Mouse (Mus musculus): ENCODE measurements around the gene Dzip1. TPM values are rescaled to one million over a fixed set of nuclear protein-coding genes. Genes with fewer than 3 reads are reported as not detected.

Dzip1 gene
- polyA plus RNA-seq, 1 experiment from 2014 or later, result 53.2 TPM

DNA sequence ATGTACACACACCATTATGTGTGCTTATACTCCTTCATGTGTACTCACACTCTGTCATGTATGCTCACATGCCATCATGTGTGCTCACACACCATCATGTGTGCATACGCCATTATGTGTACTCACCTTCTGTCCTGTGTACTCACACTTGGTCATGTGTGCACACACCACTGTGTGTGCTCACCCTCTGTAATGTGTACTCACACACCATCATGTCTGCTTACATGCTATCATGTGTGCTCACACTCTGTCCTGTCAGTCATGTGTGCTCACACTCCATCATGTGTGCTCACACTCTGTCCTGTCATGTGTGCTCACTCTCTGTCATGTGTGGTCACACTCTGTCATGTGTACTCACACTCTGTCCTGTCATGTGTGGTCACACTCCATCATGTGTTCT lies 85.2 kb downstream of the Dzip1 start:
- no peak overlapping the region for H3K27ac ChIP-seq (replicated peaks)
- no peaks in the 10 kb centered on the region for H3K4me1 ChIP-seq (replicated peaks)
- no peak for ATAC-seq (ENCODE audit: low read depth)
- H3K27me3 ChIP-seq, result no peaks in the 10 kb centered on the region; the same call in 1 of the 2 replicates
- no peak overlapping the region for H3K9ac ChIP-seq
- no peaks in the 10 kb centered on the region for H3K36me3 ChIP-seq
- H3K4me2 ChIP-seq, result no peak overlapping the region
- H3K4me3 ChIP-seq, result no peak overlapping the region
- H3K9me3 ChIP-seq, result no peaks in the 10 kb centered on the region
- 100% methylated on average over 1 of the region's 1 CpGs for WGBS

DNA sequence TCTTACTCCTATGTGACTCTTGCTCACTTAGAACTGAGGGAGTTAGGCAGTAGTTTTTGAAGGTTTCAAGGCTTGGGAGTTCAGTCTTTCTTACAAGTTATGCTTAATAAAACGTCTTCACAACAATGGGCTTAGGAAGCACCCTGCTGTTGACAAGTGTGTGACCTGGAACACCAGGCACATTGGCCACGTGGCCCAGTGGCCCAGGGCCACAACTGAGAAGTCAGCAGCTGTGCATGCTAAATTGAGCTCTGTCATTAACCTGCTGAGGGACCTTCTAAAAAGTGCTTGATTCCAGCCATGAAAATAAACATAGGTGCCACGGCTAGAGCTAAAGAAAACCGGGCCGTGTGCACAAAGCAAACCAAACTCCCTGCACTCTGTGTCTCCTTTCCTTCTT lies 85.8 kb downstream of the Dzip1 start:
- no peak for ATAC-seq (ENCODE audit: low read depth)
- Histone ChIP-seq H3K27me3 (no peaks in the 10 kb centered on the region; the same call in 1 of the 2 replicates), H3K36me3 (no peaks in the 10 kb centered on the region), H3K9me3 (no peaks in the 10 kb centered on the region), H3K9ac (no peak overlapping the region), H3K4me3 (no peak overlapping the region), H3K27ac (replicated peaks) (no peak overlapping the region), H3K4me1 (replicated peaks) (no peaks in the 10 kb centered on the region), H3K4me2 (no peak overlapping the region)
- 40% methylated on average over 5 of the region's 5 CpGs for WGBS

DNA sequence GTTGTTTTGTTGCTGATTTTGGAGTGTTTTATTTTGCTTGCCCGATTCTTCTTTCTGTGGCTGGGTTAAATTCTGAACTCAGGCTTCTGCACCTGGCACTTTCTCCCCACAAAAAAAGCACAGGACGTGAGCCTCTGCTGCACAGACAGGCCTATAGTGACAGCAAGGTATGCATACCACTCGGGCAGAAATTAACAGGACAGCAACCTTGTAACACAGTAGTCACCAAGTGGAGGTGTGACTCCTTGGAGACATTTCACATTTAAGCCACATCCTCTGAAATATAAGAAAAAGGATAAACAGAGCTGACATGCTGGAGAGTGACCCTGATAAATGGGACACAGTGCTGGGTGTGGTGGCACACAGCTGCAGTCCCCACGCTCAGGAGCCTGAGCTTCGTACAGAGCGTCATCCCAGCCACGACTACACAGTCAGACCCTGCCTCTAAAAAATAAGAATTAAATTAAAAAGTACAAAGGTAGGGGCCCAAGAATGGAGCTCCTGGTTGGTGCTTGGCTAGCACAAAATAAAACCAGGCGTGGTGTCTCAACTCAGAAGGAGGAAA lies 86.6 kb downstream of the Dzip1 start:
- Histone ChIP-seq H3K27ac (replicated peaks) (no peak overlapping the region), H3K4me3 (no peak overlapping the region), H3K36me3 (no peaks in the 10 kb centered on the region), H3K4me2 (no peak overlapping the region), H3K27me3 (no peaks in the 10 kb centered on the region; the same call in 1 of the 2 replicates), H3K9ac (no peak overlapping the region), H3K9me3 (no peaks in the 10 kb centered on the region), H3K4me1 (replicated peaks) (no peaks in the 10 kb centered on the region)
- ATAC-seq (ENCODE audit: low read depth), result no peak
- 78% methylated on average over 8 of the region's 8 CpGs for WGBS

GRCm38 (mm10) chr14:118836754-118837153 lies 88.5 kb downstream of the Dzip1 start:
- no peaks in the 10 kb centered on the region for H3K36me3 ChIP-seq
- ATAC-seq (ENCODE audit: low read depth), result no peak
- H3K4me2 ChIP-seq, result no peak overlapping the region
- H3K27me3 ChIP-seq, result no peaks in the 10 kb centered on the region; the same call in 1 of the 2 replicates
- H3K9ac ChIP-seq, result no peak overlapping the region
- H3K9me3 ChIP-seq, result no peaks in the 10 kb centered on the region
- no peak overlapping the region for H3K4me3 ChIP-seq
- no peak overlapping the region for H3K27ac ChIP-seq (replicated peaks)
- 94% methylated on average over 7 of the region's 7 CpGs for WGBS
- no peaks in the 10 kb centered on the region for H3K4me1 ChIP-seq (replicated peaks)

DNA sequence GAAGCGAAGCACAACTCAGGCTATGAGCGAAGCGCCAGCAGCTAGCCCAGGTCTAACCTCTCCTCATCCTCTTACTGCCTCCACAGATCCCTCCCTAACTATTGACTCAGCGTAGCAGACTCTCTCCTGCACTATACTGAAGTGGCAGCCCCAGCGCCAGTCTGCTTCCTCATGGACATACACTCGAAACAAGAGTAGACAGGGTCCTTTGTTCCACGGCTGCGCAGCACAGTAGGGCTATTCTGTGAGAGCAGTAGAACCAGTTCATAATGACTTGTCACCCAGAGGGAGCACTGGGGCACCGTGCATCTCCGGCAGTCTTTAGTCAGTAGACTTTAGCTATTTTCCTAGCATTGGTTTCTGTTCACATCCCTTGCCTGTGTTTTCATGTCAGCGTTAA lies 89.1 kb downstream of the Dzip1 start:
- Histone ChIP-seq H3K4me2 (no peak overlapping the region), H3K4me3 (no peak overlapping the region), H3K9me3 (no peaks in the 10 kb centered on the region), H3K36me3 (no peaks in the 10 kb centered on the region), H3K4me1 (replicated peaks) (no peaks in the 10 kb centered on the region), H3K27me3 (no peaks in the 10 kb centered on the region; the same call in 1 of the 2 replicates), H3K9ac (no peak overlapping the region), H3K27ac (replicated peaks) (no peak overlapping the region)
- no peak for ATAC-seq (ENCODE audit: low read depth)
- 71% methylated on average over 11 of the region's 11 CpGs for WGBS

DNA sequence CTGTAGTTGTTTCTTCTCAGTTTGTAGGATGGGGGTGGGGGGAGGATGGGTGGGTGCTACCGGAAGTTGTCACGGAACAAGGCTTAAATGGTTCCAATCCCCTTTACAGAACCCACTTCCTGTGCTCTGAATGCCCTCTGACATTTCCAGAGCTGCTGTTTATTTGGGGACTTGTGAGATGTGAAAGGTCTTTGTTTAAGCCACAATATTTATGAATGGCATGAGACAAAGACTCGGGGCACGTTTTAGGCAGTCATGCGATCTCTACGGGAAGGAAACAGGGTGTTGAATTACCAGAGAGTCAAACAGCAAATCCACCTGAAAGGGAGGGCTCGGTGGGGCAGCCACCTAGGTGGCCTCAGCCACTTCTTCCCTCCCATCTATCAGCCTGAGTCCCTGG lies 90.9 kb downstream of the Dzip1 start:
- Histone ChIP-seq H3K9me3 (no peaks in the 10 kb centered on the region), H3K27ac (replicated peaks) (no peak overlapping the region), H3K4me2 (no peak overlapping the region), H3K4me1 (replicated peaks) (no peaks in the 10 kb centered on the region), H3K36me3 (no peaks in the 10 kb centered on the region), H3K4me3 (no peak overlapping the region), H3K27me3 (no peaks in the 10 kb centered on the region; the same call in 1 of the 2 replicates), H3K9ac (no peak overlapping the region)
- 7% methylated on average over 7 of the region's 7 CpGs for WGBS
- ATAC-seq (ENCODE audit: low read depth), result no peak

DNA sequence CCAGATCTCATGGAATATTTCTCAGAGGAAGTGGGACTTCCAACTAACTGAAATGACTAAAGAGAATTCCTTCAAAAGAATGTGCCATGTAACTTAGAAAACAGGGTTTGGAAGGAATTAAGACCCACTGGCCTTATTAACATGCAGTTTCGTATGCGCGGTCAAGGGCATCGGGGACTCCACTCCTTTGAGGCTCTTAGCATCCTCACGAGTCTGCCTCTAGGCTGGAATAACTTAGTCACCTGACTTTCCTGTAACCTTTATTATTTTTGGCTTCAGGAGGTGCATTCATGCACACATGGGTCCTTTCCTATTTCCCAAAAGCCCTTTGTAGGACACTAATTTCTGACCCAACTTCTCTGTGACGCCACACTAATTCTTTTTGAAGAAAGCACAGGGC lies 92.0 kb downstream of the Dzip1 start:
- Histone ChIP-seq H3K9me3 (no peaks in the 10 kb centered on the region), H3K4me3 (no peak overlapping the region), H3K9ac (no peak overlapping the region), H3K36me3 (no peaks in the 10 kb centered on the region), H3K4me1 (replicated peaks) (no peaks in the 10 kb centered on the region), H3K27ac (replicated peaks) (no peak overlapping the region), H3K4me2 (no peak overlapping the region), H3K27me3 (no peaks in the 10 kb centered on the region; the same call in 1 of the 2 replicates)
- ATAC-seq (ENCODE audit: low read depth), result no peak
- 88% methylated on average over 6 of the region's 6 CpGs for WGBS

GRCm38 (mm10) chr14:118831597-118831996 lies 93.7 kb downstream of the Dzip1 start:
- Histone ChIP-seq H3K4me3 (no peak overlapping the region), H3K27ac (replicated peaks) (no peak overlapping the region), H3K4me1 (replicated peaks) (no peaks in the 10 kb centered on the region), H3K9ac (no peak overlapping the region), H3K4me2 (no peak overlapping the region), H3K36me3 (no peaks in the 10 kb centered on the region), H3K9me3 (no peaks in the 10 kb centered on the region), H3K27me3 (no peaks in the 10 kb centered on the region; the same call in 1 of the 2 replicates)
- no peak for ATAC-seq (ENCODE audit: low read depth)
- 76% methylated on average over 4 of the region's 4 CpGs for WGBS

DNA sequence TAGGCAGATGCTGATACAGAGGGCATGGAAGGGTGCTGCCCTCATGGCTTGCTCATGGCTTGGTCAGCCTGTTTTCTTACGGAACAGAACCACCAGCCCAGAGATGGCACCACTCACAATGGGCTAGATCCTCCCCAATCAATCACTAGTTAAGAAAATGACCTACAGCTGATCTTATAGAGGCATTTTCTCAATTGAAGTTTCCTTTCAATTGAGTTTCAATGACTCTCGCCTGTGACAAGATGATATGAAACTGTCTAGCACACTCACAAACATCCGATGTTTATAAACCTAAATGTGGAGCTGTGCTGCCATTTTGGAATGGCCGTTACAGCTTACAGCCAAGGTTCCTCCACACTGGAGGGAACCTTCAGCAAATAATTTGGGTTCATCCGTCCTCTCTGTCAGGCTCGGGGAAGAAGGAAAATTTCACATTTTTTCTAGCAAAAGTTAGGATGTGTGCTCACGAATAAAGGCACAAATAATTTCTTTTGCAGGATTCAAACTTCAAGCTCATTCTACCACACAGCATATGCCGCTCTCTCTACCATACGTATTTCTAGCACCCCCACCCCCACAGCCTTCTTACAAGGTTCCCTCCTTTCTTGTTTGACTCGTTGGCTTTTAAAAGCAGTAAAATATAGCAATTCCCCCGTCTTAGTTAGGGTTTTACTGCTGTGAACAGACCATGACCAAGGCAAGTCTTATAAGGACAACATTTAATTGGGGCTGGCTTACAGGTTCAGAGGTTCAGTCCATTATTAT lies 95.7 kb downstream of the Dzip1 start:
- Histone ChIP-seq H3K27ac (replicated peaks) (no peak overlapping the region), H3K9me3 (no peaks in the 10 kb centered on the region), H3K4me3 (no peak overlapping the region), H3K4me1 (replicated peaks) (no peaks in the 10 kb centered on the region), H3K9ac (no peak overlapping the region), H3K4me2 (no peak overlapping the region), H3K27me3 (no peaks in the 10 kb centered on the region), H3K36me3 (no peaks in the 10 kb centered on the region)
- 82% methylated on average over 11 of the region's 11 CpGs for WGBS
- ATAC-seq (ENCODE audit: low read depth), result no peak

DNA sequence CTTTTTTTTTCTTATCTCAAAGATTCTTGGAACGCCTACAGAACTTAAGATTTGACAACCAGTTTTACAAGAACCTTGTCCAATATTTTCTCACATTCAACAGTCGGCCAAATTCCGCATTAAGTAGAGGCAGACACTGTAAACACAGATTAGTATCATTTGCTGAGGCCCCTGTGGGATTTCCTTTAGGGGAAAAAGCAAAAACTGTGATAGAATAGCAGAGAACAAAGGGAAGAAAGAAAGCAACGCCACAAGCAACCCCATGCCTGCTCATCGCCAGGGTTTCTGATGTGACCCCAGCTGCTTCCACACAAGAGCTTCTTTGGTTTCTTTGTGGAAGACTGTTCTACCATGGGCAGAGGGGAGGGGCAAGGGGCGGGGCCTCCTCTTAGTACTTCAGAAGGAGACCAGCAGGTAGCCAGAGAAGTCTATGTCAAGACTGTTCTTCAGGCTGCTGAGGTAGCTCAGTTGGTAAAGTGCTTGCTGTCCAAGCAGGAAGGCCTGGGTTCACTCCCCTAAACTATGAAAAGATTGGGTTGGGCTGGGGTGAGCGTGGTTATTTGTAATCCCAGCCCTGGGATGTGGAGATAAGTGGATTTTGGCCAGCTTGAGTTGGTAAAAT lies 97.9 kb downstream of the Dzip1 start:
- no peaks in the 10 kb centered on the region for H3K36me3 ChIP-seq
- H3K4me1 ChIP-seq (replicated peaks), result no peaks in the 10 kb centered on the region
- H3K4me2 ChIP-seq, result no peak overlapping the region
- H3K9me3 ChIP-seq, result no peaks in the 10 kb centered on the region
- WGBS, result 24% methylated on average over 7 of the region's 7 CpGs
- H3K27ac ChIP-seq (replicated peaks), result no peak overlapping the region
- H3K4me3 ChIP-seq, result no peak overlapping the region
- no peaks in the 10 kb centered on the region for H3K27me3 ChIP-seq
- H3K9ac ChIP-seq, result no peak overlapping the region
- ATAC-seq (ENCODE audit: low read depth), result no peak

GRCm38 (mm10) chr14:118826346-118826745 lies 98.9 kb downstream of the Dzip1 start:
- no peak for ATAC-seq (ENCODE audit: low read depth)
- no peaks in the 10 kb centered on the region for H3K36me3 ChIP-seq
- no peak overlapping the region for H3K4me2 ChIP-seq
- no peaks in the 10 kb centered on the region for H3K9me3 ChIP-seq
- H3K27me3 ChIP-seq, result no peaks in the 10 kb centered on the region
- WGBS, result 90% methylated on average over 8 of the region's 8 CpGs
- no peak overlapping the region for H3K4me3 ChIP-seq
- no peak overlapping the region for H3K9ac ChIP-seq
- H3K27ac ChIP-seq (replicated peaks), result no peak overlapping the region
- no peaks in the 10 kb centered on the region for H3K4me1 ChIP-seq (replicated peaks)
